Mouse (Mus musculus) limb, embryonic 11.5 days (tissue): ENCODE results near the gene Kdm2a. TPM values are rescaled to one million over a fixed set of nuclear protein-coding genes. Genes with fewer than 3 reads are reported as not detected.

Experiments used
- ATAC-seq: fragments of 200-750 bp; cut with Nextera tagmentation; 2 replicates; pipeline ENCODE4 v1.8.0; 2017; ENCODE audit warnings: low read depth; ENCODE audit not compliant: insufficient number of reproducible peaks, low FRiP score, low TSS enrichment
- DNase-seq: peaks from one replicate; pipeline ENCODE4 v3.0.0-alpha.2; 2015; ENCODE audit warnings: low spot score
- H3K27ac ChIP-seq: fragments of 300-500 bp; sonication (generic); replicated peaks from 2 replicates; pipeline ENCODE4 v1.5.1; 2014; ENCODE audit warnings: low read depth, mild to moderate bottlenecking, low read length
- H3K27me3 ChIP-seq: fragments of 300-500 bp; sonication (generic); 2 replicates; pipeline ENCODE4 v1.6.1; 2014; ENCODE audit warnings: mild to moderate bottlenecking, low read length, mixed read lengths; ENCODE audit not compliant: control insufficient read depth, insufficient read depth
- H3K36me3 ChIP-seq: fragments of 300-500 bp; sonication (generic); 2 replicates; pipeline ENCODE4 v1.6.1; 2014; ENCODE audit warnings: mild to moderate bottlenecking, low read length, moderate library complexity, mixed read lengths; ENCODE audit not compliant: control insufficient read depth, insufficient read depth
- H3K4me1 ChIP-seq: fragments of 300-500 bp; sonication (generic); 2 replicates; pipeline ENCODE4 v1.6.1; 2014; ENCODE audit warnings: low read length, mixed read lengths; ENCODE audit not compliant: control insufficient read depth, insufficient read depth
- H3K4me2 ChIP-seq: fragments of 300-500 bp; sonication (generic); 2 replicates; pipeline ENCODE4 v1.6.1; 2014; ENCODE audit warnings: low read depth, mild to moderate bottlenecking, moderate library complexity; ENCODE audit not compliant: severe bottlenecking
- H3K4me3 ChIP-seq: fragments of 300-500 bp; sonication (generic); 2 replicates; pipeline ENCODE4 v1.5.1; 2014; ENCODE audit warnings: low read depth, low read length
- H3K9ac ChIP-seq: fragments of 300-500 bp; sonication (generic); 2 replicates; pipeline ENCODE4 v1.6.1; 2014; ENCODE audit warnings: mild to moderate bottlenecking, low read length
- H3K9me3 ChIP-seq: fragments of 300-500 bp; sonication (generic); 2 replicates; pipeline ENCODE4 v1.6.1; 2016; ENCODE audit warnings: low read length; ENCODE audit not compliant: control insufficient read depth
- WGBS: fragments of 180-500 bp; shearing (Covaris S2); extraction: QIAGEN DNeasy Blood & Tissue Kit; methylation state at CpG from one replicate; pipeline ENCODE4 v1.1.7; 2014; 5-methylcytosine and 5-hydroxymethylcytosine counted together
- polyA plus RNA-seq: library from polyadenylated mRNA; unstranded; fragments of >200 nt; fragmentation: Nextera tagmentation; extraction: Ambion mirVana; gene quantifications from 2 replicates; pipeline ENCODE4 v1.2.1, GENCODE M21; 2014

Gene Kdm2a
- polyA plus RNA-seq, 1 experiment from 2014 or later: 61.0 TPM

GRCm38 (mm10) chr19:4439161-4439801 lies 41.2 kb upstream of the Kdm2a start, which contains the start of gene Rhod:
Gene Rhod (minus strand): TSS chr19:4439432.
- H3K36me3 ChIP-seq: no peaks in the 10 kb centered on the region
- peaks cover 8% of the 10 kb centered on the region; the same call in 1 of the 2 replicates for H3K4me1 ChIP-seq
- H3K27ac ChIP-seq: no peak within 1 kb of the TSS
- no peaks in the 10 kb centered on the region for H3K9me3 ChIP-seq
- 0% methylated on average over 47 of the region's 51 CpGs for WGBS
- peak within 1 kb of the TSS; percentile 85 for H3K4me2 ChIP-seq
- peak; percentile 58 for ATAC-seq
- peak within 1 kb of the TSS; percentile 64 for H3K9ac ChIP-seq
- H3K27me3 ChIP-seq: no peaks in the 10 kb centered on the region
- DNase-seq: peak; percentile 76
- H3K4me3 ChIP-seq: peak within 1 kb of the TSS; percentile 53

DNA sequence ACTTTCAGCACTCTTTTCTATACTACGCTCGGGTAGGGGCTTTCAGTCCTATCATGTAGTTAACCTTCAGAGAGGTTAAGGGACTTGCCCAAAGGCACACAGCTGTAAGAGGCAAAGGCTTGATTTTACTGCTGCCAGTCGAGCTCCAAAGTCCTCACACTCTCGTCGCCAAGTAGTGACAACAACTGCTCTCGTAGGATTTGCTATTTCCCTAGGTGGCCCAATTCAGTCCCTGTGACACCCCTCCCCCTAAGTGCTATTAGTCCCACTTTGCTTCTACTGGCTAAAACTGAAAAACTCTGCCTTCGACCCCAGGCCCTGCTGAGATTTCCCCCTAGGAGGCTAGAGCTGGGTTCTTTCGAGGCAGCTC lies 40.7 kb upstream of the Kdm2a start:
- 6% methylated on average over 8 of the region's 8 CpGs for WGBS
- H3K9me3 ChIP-seq: no peaks in the 10 kb centered on the region
- H3K9ac ChIP-seq: peak overlapping the region; percentile 64
- peak overlapping the region; percentile 53 for H3K4me3 ChIP-seq
- no peaks in the 10 kb centered on the region for H3K36me3 ChIP-seq
- DNase-seq (no peak), ATAC-seq (no peak)
- peaks cover 8% of the 10 kb centered on the region; the same call in 1 of the 2 replicates for H3K4me1 ChIP-seq
- no peak overlapping the region for H3K27ac ChIP-seq
- peak overlapping the region; percentile 85 for H3K4me2 ChIP-seq
- no peaks in the 10 kb centered on the region for H3K27me3 ChIP-seq

GRCm38 (mm10) chr19:4437886-4438285 lies 39.8 kb upstream of the Kdm2a start:
- H3K36me3 ChIP-seq: no peaks in the 10 kb centered on the region
- H3K9me3 ChIP-seq: no peaks in the 10 kb centered on the region
- H3K9ac ChIP-seq: no peak overlapping the region
- no peak overlapping the region for H3K4me3 ChIP-seq
- 0 out of 2 replicates have a peak overlapping the region, but pooled peaks have one; percentile 85 for H3K4me2 ChIP-seq
- peaks cover 8% of the 10 kb centered on the region; the same call in 1 of the 2 replicates for H3K4me1 ChIP-seq
- no peaks in the 10 kb centered on the region for H3K27me3 ChIP-seq
- WGBS: 82% methylated on average over 6 of the region's 6 CpGs
- ATAC-seq (no peak), DNase-seq (no peak)
- no peak overlapping the region for H3K27ac ChIP-seq

DNA sequence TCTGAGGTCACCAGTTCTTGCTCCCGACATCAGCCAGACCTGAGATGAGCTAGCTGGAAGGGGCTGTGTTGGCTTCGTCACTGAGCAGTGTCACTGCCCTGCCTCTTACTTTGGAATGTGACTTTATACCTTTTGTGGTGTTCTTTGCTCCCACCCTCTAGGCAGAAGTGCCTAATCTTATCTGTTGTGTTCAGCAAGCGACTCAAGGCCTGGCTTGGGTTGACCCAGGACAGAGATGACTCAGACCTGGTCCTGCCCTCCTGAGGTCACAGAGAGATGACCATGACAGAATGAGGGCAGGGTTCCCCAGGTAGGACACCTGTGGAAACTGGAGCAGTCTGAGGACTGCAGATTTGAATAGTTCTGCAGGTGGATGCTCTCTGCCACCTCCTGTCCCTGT lies 38.2 kb upstream of the Kdm2a start:
- Histone ChIP-seq H3K36me3 (peaks cover 6% of the 10 kb centered on the region; the same call in 1 of the 2 replicates), H3K27ac (no peak overlapping the region), H3K9me3 (no peaks in the 10 kb centered on the region), H3K9ac (no peak overlapping the region), H3K4me2 (no peak overlapping the region), H3K4me3 (no peak overlapping the region), H3K4me1 (peaks cover 6% of the 10 kb centered on the region; the same call in 1 of the 2 replicates), H3K27me3 (no peaks in the 10 kb centered on the region)
- WGBS: 96% methylated on average over 3 of the region's 3 CpGs
- ATAC-seq: no peak
- no peak for DNase-seq

GRCm38 (mm10) chr19:4434999-4435398 lies 36.9 kb upstream of the Kdm2a start:
- no peaks in the 10 kb centered on the region for H3K27me3 ChIP-seq
- H3K36me3 ChIP-seq: peaks cover 6% of the 10 kb centered on the region; the same call in 1 of the 2 replicates
- ATAC-seq (no peak), DNase-seq (no peak)
- no peak overlapping the region for H3K4me2 ChIP-seq
- H3K9ac ChIP-seq: no peak overlapping the region
- H3K9me3 ChIP-seq: no peaks in the 10 kb centered on the region
- H3K4me1 ChIP-seq: peaks cover 3% of the 10 kb centered on the region; the same call in 1 of the 2 replicates
- 81% methylated on average over 1 of the region's 1 CpGs for WGBS
- H3K4me3 ChIP-seq: no peak overlapping the region
- no peak overlapping the region for H3K27ac ChIP-seq

DNA sequence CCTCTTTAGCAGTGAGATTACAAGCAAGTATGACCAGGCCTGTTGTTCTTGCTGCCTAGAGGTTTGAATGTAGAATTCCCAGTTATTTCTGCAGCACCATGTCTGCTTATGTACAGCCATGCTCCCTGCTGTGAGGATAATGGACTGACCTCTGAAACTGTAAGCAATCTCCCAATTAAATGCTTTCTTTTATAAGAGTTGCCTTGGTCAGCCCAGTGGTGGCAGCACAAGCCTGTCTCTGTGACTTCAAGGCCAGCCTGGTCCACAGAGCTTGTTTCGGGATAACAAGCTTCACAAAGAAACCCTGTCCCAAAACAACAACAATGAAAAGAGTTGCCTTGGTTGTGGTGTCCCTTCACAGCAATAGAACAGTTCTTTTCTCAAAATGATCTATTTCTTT lies 35.7 kb upstream of the Kdm2a start:
- Histone ChIP-seq H3K4me3 (no peak overlapping the region), H3K4me1 (no peaks in the 10 kb centered on the region), H3K27me3 (no peaks in the 10 kb centered on the region), H3K9ac (no peak overlapping the region), H3K4me2 (no peak overlapping the region), H3K36me3 (peaks cover 6% of the 10 kb centered on the region; the same call in 1 of the 2 replicates), H3K9me3 (no peaks in the 10 kb centered on the region), H3K27ac (no peak overlapping the region)
- no peak for DNase-seq
- 95% methylated on average over 1 of the region's 1 CpGs for WGBS
- ATAC-seq: no peak

GRCm38 (mm10) chr19:4430091-4430620 lies 32.1 kb upstream of the Kdm2a start:
- no peak for DNase-seq
- no peak overlapping the region for H3K27ac ChIP-seq
- H3K4me3 ChIP-seq: no peak overlapping the region
- no peak overlapping the region for H3K9ac ChIP-seq
- no peak for ATAC-seq
- no peaks in the 10 kb centered on the region for H3K9me3 ChIP-seq
- peaks cover 6% of the 10 kb centered on the region; the same call in 1 of the 2 replicates for H3K36me3 ChIP-seq
- no peak overlapping the region for H3K4me2 ChIP-seq
- 92% methylated on average over 4 of the region's 4 CpGs for WGBS
- H3K27me3 ChIP-seq: no peaks in the 10 kb centered on the region
- no peaks in the 10 kb centered on the region for H3K4me1 ChIP-seq

- Histone ChIP-seq H3K36me3 (no peaks in the 10 kb centered on the region; the same call in 1 of the 2 replicates), H3K4me2 (no peak overlapping the region), H3K27ac (no peak overlapping the region), H3K9ac (no peak overlapping the region), H3K27me3 (no peaks in the 10 kb centered on the region), H3K4me1 (no peaks in the 10 kb centered on the region), H3K9me3 (no peaks in the 10 kb centered on the region), H3K4me3 (no peak overlapping the region)
- WGBS: 77% methylated on average over 19 of the region's 19 CpGs
- ATAC-seq (no peak), DNase-seq (peak; percentile 50)
These were observed 27.7 kb upstream of the Kdm2a start for GRCm38 (mm10) chr19:4425610-4426366.
